Mouse (Mus musculus) myocyte (in vitro differentiated cells): Measurements from ENCODE around the gene Slco2b1. TPM values are rescaled to one million over a fixed set of nuclear protein-coding genes. Genes with fewer than 3 reads are reported as not detected.
"Not testable (repeated sequence)": the region's sequence is repeated elsewhere in the genome, so short reads cannot be mapped to it uniquely, and the experiment has no call there.

ENCODE experiments used
- H3K27me3 ChIP-seq: one replicate; pipeline ENCODE4 v1.6.1; 2011; ENCODE audit not compliant: control insufficient read depth, insufficient read depth, insufficient read length
- H3K36me3 ChIP-seq: one replicate; pipeline ENCODE4 v1.6.1; 2011; ENCODE audit not compliant: control insufficient read depth, insufficient read depth
- H3K4me2 ChIP-seq: one replicate; pipeline ENCODE4 v1.6.1; 2011; ENCODE audit warnings: low read depth, control low read depth
- H3K4me3 ChIP-seq: one replicate; pipeline ENCODE4 v1.5.1; 2011; ENCODE audit warnings: mild to moderate bottlenecking, control low read depth, moderate library complexity
- H3K79me2 ChIP-seq: one replicate; pipeline ENCODE4 v1.6.1; 2011; ENCODE audit not compliant: control insufficient read depth, insufficient read depth
- H3ac ChIP-seq: one replicate; pipeline ENCODE4 v1.6.1; 2011; ENCODE audit not compliant: control insufficient read depth, insufficient read length
- CEBPB ChIP-seq: IDR thresholded peaks from 2 replicates; pipeline ENCODE4 v1.6.1; 2011; ENCODE audit warnings: mild to moderate bottlenecking, moderate library complexity; ENCODE audit not compliant: poor library complexity, insufficient read depth, severe bottlenecking
- E2F4 ChIP-seq: IDR thresholded peaks from one replicate; pipeline ENCODE4 v1.6.1; 2011; ENCODE audit warnings: mild to moderate bottlenecking, control low read depth, moderate library complexity; ENCODE audit not compliant: insufficient read depth
- MAX ChIP-seq: IDR thresholded peaks from one replicate; pipeline ENCODE4 v1.6.1; 2011; ENCODE audit warnings: low read depth, mild to moderate bottlenecking, control low read depth
- MYOD1 ChIP-seq, 3 experiments: IDR thresholded peaks; one replicate each; pipeline ENCODE4 v1.6.1; 2011; ENCODE audit warnings: control low read depth in 2 of 3, low read depth in 2 of 3, mild to moderate bottlenecking in 2 of 3, moderate library complexity in 1 of 3; ENCODE audit not compliant: insufficient read length in 2 of 3, control insufficient read depth in 1 of 3
- MYOG ChIP-seq, 3 experiments: IDR thresholded peaks; one replicate each; pipeline ENCODE4 v1.6.1; 2011; ENCODE audit warnings: control low read depth in 2 of 3, low read depth in 2 of 3, mild to moderate bottlenecking in 2 of 3; ENCODE audit not compliant: insufficient read length in 2 of 3, control insufficient read depth in 1 of 3, insufficient read depth in 1 of 3
- POLR2A ChIP-seq: IDR thresholded peaks from one replicate; pipeline ENCODE4 v1.6.1; 2011; ENCODE audit warnings: low read depth, mild to moderate bottlenecking, control low read depth, moderate library complexity; ENCODE audit not compliant: insufficient read length
- POLR2AphosphoS2 ChIP-seq: IDR thresholded peaks from one replicate; pipeline ENCODE4 v1.6.1; 2011; ENCODE audit warnings: low read depth, control low read depth; ENCODE audit not compliant: insufficient read length
- REST ChIP-seq: IDR thresholded peaks from one replicate; pipeline ENCODE4 v1.6.1; 2011; ENCODE audit warnings: mild to moderate bottlenecking, control low read depth, moderate library complexity; ENCODE audit not compliant: insufficient read depth, insufficient read length
- SRF ChIP-seq: IDR thresholded peaks from one replicate; pipeline ENCODE4 v1.6.1; 2011; ENCODE audit warnings: low read depth; ENCODE audit not compliant: control insufficient read depth, insufficient read length
- TCF12 ChIP-seq: IDR thresholded peaks from one replicate; pipeline ENCODE4 v1.6.1; 2011; ENCODE audit warnings: mild to moderate bottlenecking, control low read depth; ENCODE audit not compliant: poor library complexity, insufficient read depth, severe bottlenecking
- TCF3 ChIP-seq: IDR thresholded peaks from one replicate; pipeline ENCODE4 v1.6.1; 2011; ENCODE audit warnings: low read depth, control low read depth; ENCODE audit not compliant: insufficient read length
- USF1 ChIP-seq: IDR thresholded peaks from one replicate; pipeline ENCODE4 v1.6.1; 2011; ENCODE audit warnings: low read depth, mild to moderate bottlenecking, control low read depth, moderate library complexity
- polyA plus RNA-seq: library from polyadenylated mRNA; unstranded; fragments of >200 nt; fragmentation: generic; extraction: Trizol; gene quantifications from one replicate; pipeline ENCODE4 v1.2.1, GENCODE M21; 2012; ENCODE audit warnings: missing spikeins

The Slco2b1 gene
- polyA plus RNA-seq, 1 experiment: 0.01 TPM

GRCm38 (mm10) chr7:99695471-99696057 is 15.6 kb downstream of the Slco2b1 start:
- H3K4me2 ChIP-seq: no peak overlapping the region
- TF ChIP-seq REST: no peak
- no peak for TF ChIP-seq MYOG (IDR thresholded peaks at IDR 0.05; ENCODE audit: control insufficient read depth in 1 of 3, insufficient read depth in 1 of 3, insufficient read length in 2 of 3, low read depth in 2 of 3)
- TF ChIP-seq TCF12: no peak
- TF ChIP-seq CEBPB: no peak
- TF ChIP-seq E2F4: no peak
- no peak for TF ChIP-seq TCF3
- TF ChIP-seq MYOD1 (IDR thresholded peaks at IDR 0.05; ENCODE audit: control insufficient read depth in 1 of 3, insufficient read length in 2 of 3, low read depth in 2 of 3): no peak
- TF ChIP-seq MAX: no peak
- no peak for TF ChIP-seq POLR2AphosphoS2
- no peak for TF ChIP-seq POLR2A
- no peak for TF ChIP-seq SRF
- no peak for TF ChIP-seq USF1

DNA sequence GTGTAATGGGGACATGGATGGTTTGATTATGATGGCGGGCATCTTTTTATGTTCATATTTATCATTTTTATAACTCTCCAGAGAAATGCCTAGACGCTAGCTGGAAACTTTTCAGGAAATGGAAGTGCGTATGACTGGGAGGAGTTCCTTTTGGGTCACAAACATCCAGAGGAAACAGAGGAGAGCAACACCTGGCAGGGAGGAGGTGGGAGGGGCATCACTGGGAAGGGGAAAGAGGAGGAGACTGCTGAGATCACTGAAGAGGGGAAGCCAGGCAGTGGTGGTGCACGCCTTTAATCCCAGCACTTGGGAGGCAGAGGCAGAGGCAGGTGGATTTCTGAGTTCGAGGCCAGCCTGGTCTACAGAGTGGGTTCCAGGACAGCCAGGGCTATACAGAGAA is 16.7 kb downstream of the Slco2b1 start:
- not testable (repeated sequence) for H3K79me2 ChIP-seq, H3K4me3 ChIP-seq, H3K4me2 ChIP-seq, H3ac ChIP-seq, H3K36me3 ChIP-seq
- peaks cover 14% of the 10 kb centered on the region for H3K27me3 ChIP-seq

More at GRCm38 (mm10) chr7:99695471-99696057, 15.6 kb downstream of the Slco2b1 start:
- H3ac ChIP-seq: no peak overlapping the region
- H3K79me2 ChIP-seq: no peaks in the 10 kb centered on the region
- H3K27me3 ChIP-seq: peaks cover 10% of the 10 kb centered on the region
- H3K36me3 ChIP-seq: no peaks in the 10 kb centered on the region
- no peak overlapping the region for H3K4me3 ChIP-seq

- Histone ChIP-seq H3ac (no peak overlapping the region), H3K27me3 (peaks cover 18% of the 10 kb centered on the region), H3K4me2 (no peak overlapping the region), H3K4me3 (no peak overlapping the region), H3K36me3 (no peaks in the 10 kb centered on the region), H3K79me2 (no peaks in the 10 kb centered on the region)
- TF ChIP-seq REST (no peak), MYOD1 (IDR thresholded peaks at IDR 0.05; ENCODE audit: control insufficient read depth in 1 of 3, insufficient read length in 2 of 3, low read depth in 2 of 3) (no peak), MYOG (IDR thresholded peaks at IDR 0.05; ENCODE audit: control insufficient read depth in 1 of 3, insufficient read depth in 1 of 3, insufficient read length in 2 of 3, low read depth in 2 of 3) (no peak), POLR2AphosphoS2 (no peak), POLR2A (no peak), MAX (no peak), E2F4 (no peak), USF1 (no peak), SRF (no peak), CEBPB (no peak), TCF3 (no peak), TCF12 (no peak)
These were observed 17.2 kb downstream of the Slco2b1 start for GRCm38 (mm10) chr7:99693976-99694375.

GRCm38 (mm10) chr7:99693387-99693786 is 17.8 kb downstream of the Slco2b1 start:
- Histone ChIP-seq H3ac (no peak overlapping the region), H3K79me2 (no peaks in the 10 kb centered on the region)
- no peak for TF ChIP-seq USF1
- no peak for TF ChIP-seq MAX
- no peak for TF ChIP-seq POLR2AphosphoS2
- no peak for TF ChIP-seq TCF3
- TF ChIP-seq MYOD1 (IDR thresholded peaks at IDR 0.05; ENCODE audit: control insufficient read depth in 1 of 3, insufficient read length in 2 of 3, low read depth in 2 of 3): no peak
- no peak for TF ChIP-seq SRF
- no peak for TF ChIP-seq TCF12
- TF ChIP-seq POLR2A: no peak
- TF ChIP-seq REST: no peak
- TF ChIP-seq E2F4: no peak
- no peak for TF ChIP-seq MYOG (IDR thresholded peaks at IDR 0.05; ENCODE audit: control insufficient read depth in 1 of 3, insufficient read depth in 1 of 3, insufficient read length in 2 of 3, low read depth in 2 of 3)
- TF ChIP-seq CEBPB: no peak

DNA sequence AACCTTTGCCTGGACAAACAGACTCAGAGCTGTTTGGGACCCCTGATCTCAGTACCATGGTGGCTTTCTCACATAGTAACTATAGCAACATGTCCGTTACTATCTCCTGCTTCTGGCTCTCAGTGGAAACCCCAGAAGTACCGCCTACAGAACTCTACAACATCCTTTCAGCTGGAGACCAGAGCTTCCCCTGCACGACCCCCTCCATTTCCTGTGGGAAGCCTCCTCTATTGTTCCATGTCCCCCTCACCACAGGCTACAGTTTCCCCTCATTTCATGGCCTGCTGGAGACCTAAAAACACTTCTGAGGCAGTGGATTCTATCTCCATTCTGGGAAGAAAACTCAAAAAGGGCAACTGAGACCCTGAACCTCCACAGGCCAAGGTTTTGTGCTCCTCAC is 18.7 kb downstream of the Slco2b1 start:
- H3K27me3 ChIP-seq: peaks cover 25% of the 10 kb centered on the region
- TF ChIP-seq USF1 (no peak), E2F4 (no peak), POLR2A (no peak), TCF3 (no peak), MAX (no peak), MYOG (IDR thresholded peaks at IDR 0.05; ENCODE audit: control insufficient read depth in 1 of 3, insufficient read depth in 1 of 3, insufficient read length in 2 of 3, low read depth in 2 of 3) (no peak), CEBPB (no peak), TCF12 (no peak), SRF (no peak), REST (no peak)

More at GRCm38 (mm10) chr7:99693387-99693786, 17.8 kb downstream of the Slco2b1 start:
- peaks cover 24% of the 10 kb centered on the region for H3K27me3 ChIP-seq
- H3K4me3 ChIP-seq: no peak overlapping the region
- H3K4me2 ChIP-seq: no peak overlapping the region
- H3K36me3 ChIP-seq: no peaks in the 10 kb centered on the region

More for the DNA sequence above, 18.7 kb downstream of the Slco2b1 start:
- Histone ChIP-seq H3K79me2 (no peaks in the 10 kb centered on the region), H3ac (no peak overlapping the region), H3K4me2 (no peak overlapping the region), H3K4me3 (no peak overlapping the region), H3K36me3 (no peaks in the 10 kb centered on the region)
